Mouse (Mus musculus) megakaryocyte, embryonic 14.5 days (primary cell): ENCODE results near the gene Krtcap2.

Experiments
- FLI1 ChIP-seq: IDR thresholded peaks from 2 replicates; pipeline ENCODE4 v1.6.1; 2012; ENCODE audit warnings: low read length, inconsistent platforms, mixed read lengths
- GATA1 ChIP-seq: IDR thresholded peaks from 3 replicates; pipeline ENCODE4 v1.6.1; 2012; ENCODE audit warnings: mixed read lengths, low read length, inconsistent platforms, borderline replicate concordance

GRCm38 (mm10) chr3:89254994-89255393 is 9.2 kb downstream of the Krtcap2 start:
- TF ChIP-seq FLI1: no peak
- no peak for TF ChIP-seq GATA1
